Mouse (Mus musculus) spleen, postnatal 4 days (tissue): ENCODE measurements around the gene Rfx8.
"Not testable (repeated sequence)": the region's sequence is repeated elsewhere in the genome, so short reads cannot be mapped to it uniquely, and the experiment has no call there.

ENCODE experiments used
- DNase-seq, 2 experiments: peaks; one replicate each; pipeline ENCODE4 v3.0.0; 2022; ENCODE audit warnings: low spot score in 2 of 2

Gene Rfx8

DNA sequence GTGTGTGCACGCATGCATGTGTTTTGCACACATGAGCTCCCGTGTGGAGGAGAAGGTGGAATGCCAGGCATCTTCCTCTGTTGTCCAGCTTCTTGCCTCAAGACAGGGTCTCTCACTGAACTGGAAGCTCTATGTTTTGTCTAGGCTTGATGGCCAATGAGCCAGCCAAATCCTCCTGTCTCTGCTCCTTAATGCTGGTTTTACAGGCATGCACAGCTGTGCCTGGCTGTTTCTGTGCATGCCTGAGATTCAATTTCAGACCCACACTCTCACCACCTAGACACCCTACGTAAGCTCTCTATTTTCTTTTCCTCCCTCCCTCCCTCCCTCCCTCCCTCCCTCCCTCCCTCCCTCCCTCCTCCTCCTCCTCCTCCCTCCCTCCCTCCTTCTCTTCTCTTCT is 28.8 kb downstream of the Rfx8 start:
- DNase-seq, result no peak

- DNase-seq, result peak in 1 of 2 experiments; percentile 56
Measured at GRCm38 (mm10) chr1:39691061-39691460, 29.7 kb downstream of the Rfx8 start.

GRCm38 (mm10) chr1:39688573-39688972 is 32.2 kb downstream of the Rfx8 start:
- no peak for DNase-seq

DNA sequence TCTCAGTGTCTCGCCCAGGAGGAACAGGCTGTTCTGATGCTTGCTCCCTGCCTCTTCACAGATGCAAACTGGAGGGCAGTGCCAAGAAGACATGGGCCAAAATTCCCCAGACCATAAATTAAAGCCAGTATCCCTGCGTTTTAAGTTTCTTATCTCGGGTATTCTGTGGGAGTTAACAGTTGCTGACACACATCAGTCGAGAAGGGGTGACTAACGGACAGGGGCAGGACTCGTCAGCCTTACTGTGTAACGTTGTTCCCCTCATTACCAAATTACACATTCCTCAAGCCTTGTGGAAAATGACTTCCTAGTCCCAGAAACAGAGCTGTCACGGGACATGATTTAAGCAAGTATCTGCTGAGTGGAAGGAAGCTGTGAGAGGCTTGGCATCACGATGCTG is 33.5 kb downstream of the Rfx8 start:
- DNase-seq, result no peak

- peak; percentile 61 to 73 for DNase-seq
Measured at GRCm38 (mm10) chr1:39685841-39686240, 35.0 kb downstream of the Rfx8 start.

GRCm38 (mm10) chr1:39681638-39682037 is 39.2 kb downstream of the Rfx8 start:
- DNase-seq, result no peak

GRCm38 (mm10) chr1:39680546-39680945 is 40.3 kb downstream of the Rfx8 start:
- DNase-seq, result no peak

GRCm38 (mm10) chr1:39678883-39679282 is 41.9 kb downstream of the Rfx8 start:
- DNase-seq, result no peak

DNA sequence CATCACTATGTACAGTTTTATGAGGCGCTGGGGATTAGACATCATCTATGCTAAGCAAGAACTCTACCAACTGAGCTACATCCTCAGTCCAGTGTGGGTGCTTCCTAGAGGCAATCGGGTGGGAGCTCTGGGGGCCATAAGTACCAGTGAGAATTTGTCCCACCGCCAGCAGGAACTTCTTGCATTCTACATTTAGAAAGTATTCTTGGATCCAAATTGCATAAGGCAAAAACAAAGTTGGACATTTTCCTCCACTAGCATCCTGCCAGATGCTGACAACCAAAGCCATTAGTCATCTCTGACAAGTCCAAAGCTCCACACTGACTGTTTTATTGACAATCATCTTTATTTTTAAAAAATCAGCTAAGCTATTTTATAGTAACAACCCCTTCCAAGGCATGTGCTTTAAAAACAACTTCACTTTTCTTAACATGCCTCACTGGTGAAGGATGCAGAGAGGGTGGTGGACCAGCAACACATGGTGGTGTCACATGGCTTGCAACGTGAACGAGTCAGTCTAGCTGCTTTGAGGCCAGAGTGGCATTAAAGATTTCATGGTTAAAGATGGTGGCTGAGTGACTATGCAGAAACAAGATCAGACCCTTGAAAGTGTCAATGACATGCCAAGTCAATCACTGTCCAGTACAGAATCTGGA is 44.4 kb downstream of the Rfx8 start:
- no peak for DNase-seq

DNA sequence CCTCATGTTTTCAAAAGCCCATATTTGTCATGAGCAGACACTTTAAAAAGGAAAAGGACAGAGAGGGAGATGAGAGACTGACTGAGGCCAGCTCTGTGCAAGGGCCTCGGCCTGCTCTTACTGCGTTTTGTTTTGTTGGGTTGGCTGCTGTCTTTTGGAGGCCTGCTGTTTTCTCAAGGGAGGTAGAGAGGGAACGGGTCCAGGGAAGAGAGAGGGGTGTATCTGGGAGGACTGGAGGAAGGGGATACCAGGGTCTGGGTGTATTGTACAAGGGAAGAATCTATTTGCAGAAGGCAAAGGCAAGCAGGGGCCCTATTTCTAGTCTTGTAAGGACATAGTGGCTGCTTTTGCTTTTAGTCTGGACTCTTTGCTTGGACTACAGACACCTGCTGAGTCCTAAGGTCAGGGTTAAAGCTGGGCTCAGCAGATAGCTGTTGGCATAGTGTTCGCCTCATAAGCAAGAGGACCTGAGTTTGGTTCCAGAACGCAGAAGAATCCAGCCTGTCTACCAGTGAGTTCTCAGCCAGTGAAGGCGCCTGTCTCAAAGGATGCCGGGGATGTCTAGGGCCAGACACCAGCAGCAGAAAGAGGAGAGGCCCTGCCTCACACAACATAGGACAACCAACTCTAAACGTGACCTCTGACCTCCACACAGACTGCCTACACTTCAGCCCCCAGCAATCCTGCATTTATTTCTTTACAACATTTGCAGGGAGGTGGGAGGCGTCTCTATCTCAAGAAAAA is 48.3 kb downstream of the Rfx8 start:
- no peak for DNase-seq

DNA sequence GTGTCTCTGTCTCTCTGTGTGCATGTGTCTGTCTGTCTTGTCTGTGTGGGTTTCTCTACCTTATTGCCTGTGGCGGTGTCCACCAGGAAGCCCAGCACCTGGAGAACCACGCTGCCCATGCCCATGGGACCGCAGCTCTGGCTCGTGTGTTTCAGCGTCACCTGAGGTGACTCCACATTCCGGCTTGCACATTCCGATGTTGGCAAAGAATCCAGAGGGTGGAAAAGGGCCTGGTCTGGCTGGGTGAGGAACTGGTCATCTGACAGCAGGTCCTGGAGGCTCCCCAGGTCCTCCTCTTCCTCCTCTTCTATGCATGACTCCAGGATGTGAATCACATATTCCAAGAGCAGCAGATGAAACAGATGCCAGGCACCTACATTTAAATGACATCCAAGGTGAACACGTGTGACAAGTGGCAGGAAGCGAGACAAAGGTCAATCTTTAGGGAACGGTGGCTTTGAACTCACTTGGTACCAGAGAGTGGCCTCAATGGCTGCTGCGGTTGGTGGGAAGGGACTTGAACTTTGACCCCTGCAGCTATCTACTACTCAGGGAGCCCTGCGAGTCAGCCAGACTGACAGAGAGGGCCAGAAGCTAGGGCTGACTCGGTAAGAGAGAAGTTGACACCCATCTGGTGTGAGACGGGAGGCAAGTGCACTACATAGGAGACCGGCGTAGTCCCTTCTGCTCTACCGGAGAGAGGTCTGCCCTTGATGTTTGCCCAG is 50.4 kb downstream of the Rfx8 start:
- DNase-seq, result no peak

GRCm38 (mm10) chr1:39666751-39667252 is 54.0 kb downstream of the Rfx8 start:
- no peak for DNase-seq

- no peak for DNase-seq
Measured at GRCm38 (mm10) chr1:39664039-39664625, 56.7 kb downstream of the Rfx8 start.

GRCm38 (mm10) chr1:39663050-39663449 is 57.7 kb downstream of the Rfx8 start:
- DNase-seq, result no peak

DNA sequence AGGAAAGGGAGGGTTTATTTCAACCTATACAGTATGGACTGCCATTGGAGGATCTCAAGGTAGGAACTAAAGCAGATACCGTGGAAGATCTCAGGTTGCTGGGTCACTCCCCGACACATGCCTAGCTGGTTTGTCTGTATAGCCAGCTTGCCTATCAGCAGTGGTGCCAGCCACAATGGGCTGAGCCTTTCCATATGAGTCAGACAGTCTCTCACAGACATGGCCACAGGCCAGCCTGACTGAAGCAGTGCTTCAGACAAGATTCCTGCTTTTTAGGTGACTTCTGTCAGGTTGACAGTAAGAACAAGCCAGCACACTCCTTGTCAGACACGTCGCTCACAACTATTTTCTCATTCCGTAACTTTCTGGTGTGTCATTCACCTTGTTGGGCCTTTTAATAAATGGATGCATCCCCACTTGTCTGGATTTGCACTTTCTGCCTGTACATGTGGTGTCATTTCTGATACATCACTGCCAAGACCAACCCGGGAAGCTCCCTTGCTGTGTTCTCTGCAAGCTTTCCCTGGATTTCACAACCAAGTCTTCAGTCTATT is 63.7 kb downstream of the Rfx8 start:
- no peak for DNase-seq

DNA sequence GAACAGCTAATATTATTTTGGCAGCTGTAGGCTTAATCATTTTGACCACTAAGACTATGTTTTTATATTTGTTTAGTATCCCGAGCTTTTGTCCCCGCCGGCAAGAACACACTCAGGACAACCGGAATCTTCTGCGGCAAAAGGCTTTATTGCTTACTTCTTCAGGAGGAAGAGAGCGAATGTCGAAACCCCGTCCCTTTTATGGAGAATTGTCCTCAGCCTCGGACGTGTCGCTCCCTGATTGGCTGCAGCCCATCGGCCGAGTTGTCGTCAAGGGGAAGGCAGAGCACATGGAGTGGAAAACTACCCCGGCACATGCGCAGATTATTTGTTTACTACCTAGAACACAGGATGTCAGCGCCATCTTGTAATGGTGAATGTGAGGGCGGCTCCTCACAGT is 65.9 kb downstream of the Rfx8 start:
- not testable (repeated sequence) for DNase-seq

GRCm38 (mm10) chr1:39653028-39653427 is 67.8 kb downstream of the Rfx8 start:
- no peak for DNase-seq

GRCm38 (mm10) chr1:39651241-39651548 is 69.6 kb downstream of the Rfx8 start, which contains the start of gene Creg2:
Creg2 (minus strand) TSS chr1:39651474.
- DNase-seq, result no peak

- peak; percentile 44 to 73 for DNase-seq
Measured at GRCm38 (mm10) chr1:39650435-39651240, 70.2 kb downstream of the Rfx8 start.

- DNase-seq, result peak in 1 of 2 experiments; percentile 45
Measured at GRCm38 (mm10) chr1:39649691-39650434, 70.9 kb downstream of the Rfx8 start.
